Mouse (Mus musculus) spleen, adult 2 months (tissue): ENCODE data around the gene Cuedc2. TPM values are rescaled to one million over a fixed set of nuclear protein-coding genes. Genes with fewer than 3 reads are reported as not detected.

Experiments
- DNase-seq, 2 experiments: peaks; one replicate each; pipeline versions ENCODE4 v3.0.0 to v3.0.0-alpha.2; 2012 to 2021; ENCODE audit warnings: low spot score in 2 of 2, low read depth in 1 of 2
- H3K27ac ChIP-seq: fragments of 200-500 bp; 2 replicates; pipeline ENCODE4 v1.5.1; 2012; ENCODE audit warnings: low read length, inconsistent platforms; ENCODE audit not compliant: insufficient read depth
- H3K27me3 ChIP-seq: fragments of 200-500 bp; 2 replicates; pipeline ENCODE4 v1.6.1; 2012; ENCODE audit warnings: mild to moderate bottlenecking, moderate library complexity, low read length, inconsistent platforms; ENCODE audit not compliant: control insufficient read depth, insufficient read depth
- H3K36me3 ChIP-seq: fragments of 200-500 bp; 2 replicates; pipeline ENCODE4 v1.6.1; 2012; ENCODE audit warnings: mild to moderate bottlenecking, low read length, inconsistent platforms; ENCODE audit not compliant: control insufficient read depth, insufficient read depth
- H3K4me1 ChIP-seq: fragments of 200-500 bp; 2 replicates; pipeline ENCODE4 v1.6.1; 2011; ENCODE audit warnings: inconsistent platforms; ENCODE audit not compliant: control insufficient read depth, insufficient read depth, insufficient read length
- H3K4me3 ChIP-seq: fragments of 200-500 bp; 2 replicates; pipeline ENCODE4 v1.5.1; 2011; ENCODE audit warnings: mild to moderate bottlenecking, inconsistent platforms; ENCODE audit not compliant: insufficient read depth, insufficient read length; ENCODE audit errors: extremely low read depth
- CTCF ChIP-seq: fragments of 200-500 bp; IDR thresholded peaks from 2 replicates; pipeline ENCODE4 v1.5.1; 2011; ENCODE audit warnings: mild to moderate bottlenecking, inconsistent platforms; ENCODE audit not compliant: insufficient read depth, insufficient read length, insufficient replicate concordance; ENCODE audit errors: extremely low read depth
- POLR2A ChIP-seq: fragments of 200-500 bp; IDR thresholded peaks from 2 replicates; pipeline ENCODE4 v1.6.1; 2011; ENCODE audit warnings: low read depth, low read length, inconsistent platforms
- WGBS: fragments of 180-500 bp; shearing (Covaris S2); methylation state at CpG from one replicate; pipeline ENCODE4 v1.1.7; 2018; 5-methylcytosine and 5-hydroxymethylcytosine counted together
- polyA plus RNA-seq: library from polyadenylated mRNA; depleted of rRNA; stranded (reverse); fragments of >200 nt; gene quantifications from 2 replicates; pipeline ENCODE4 v1.2.3, GENCODE M21; 2012; rRNA removed

Gene Cuedc2
- polyA plus RNA-seq: 45.3 and 55.0 TPM in 2 replicates

- TF ChIP-seq POLR2A: no peak
- TF ChIP-seq CTCF: no peak
- under 1% methylated on average over 31 of the region's 31 CpGs for WGBS
- no peaks in the 10 kb centered on the region for H3K36me3 ChIP-seq
These were observed at the start of gene Cuedc2 for GRCm38 (mm10) chr19:46338331-46338936. Gene Cuedc2 (minus strand): TSS chr19:46338702.

GRCm38 (mm10) chr19:46382275-46382674 is 43.8 kb upstream of the Cuedc2 start:
- H3K27ac ChIP-seq: no peak overlapping the region
- H3K27me3 ChIP-seq: no peaks in the 10 kb centered on the region
- WGBS: 95% methylated on average over 9 of the region's 9 CpGs
- H3K4me1 ChIP-seq: no peaks in the 10 kb centered on the region
- H3K36me3 ChIP-seq: peaks cover 67% of the 10 kb centered on the region
- no peak overlapping the region for H3K4me3 ChIP-seq
- no peak for DNase-seq
- TF ChIP-seq CTCF (no peak), POLR2A (no peak)

More at GRCm38 (mm10) chr19:46338331-46338936, at the start of gene Cuedc2:
- peaks cover 6% of the 10 kb centered on the region; the same call in 1 of the 2 replicates for H3K4me1 ChIP-seq
- H3K4me3 ChIP-seq: peak within 1 kb of the TSS; percentile 69
- DNase-seq: peak; percentile 91 to 92
- no peaks in the 10 kb centered on the region for H3K27me3 ChIP-seq
- H3K27ac ChIP-seq: peak within 1 kb of the TSS; percentile 82

GRCm38 (mm10) chr19:46375891-46376290 is 37.4 kb upstream of the Cuedc2 start:
- H3K4me1 ChIP-seq: no peaks in the 10 kb centered on the region
- WGBS: 83% methylated on average over 4 of the region's 4 CpGs
- TF ChIP-seq CTCF: no peak
- no peak for TF ChIP-seq POLR2A
- no peaks in the 10 kb centered on the region for H3K27me3 ChIP-seq
- no peak overlapping the region for H3K4me3 ChIP-seq
- H3K27ac ChIP-seq: no peak overlapping the region
- no peak for DNase-seq
- peaks cover 27% of the 10 kb centered on the region for H3K36me3 ChIP-seq

- no peak overlapping the region for H3K4me3 ChIP-seq
- TF ChIP-seq CTCF: no peak
- TF ChIP-seq POLR2A: no peak
- no peak overlapping the region for H3K27ac ChIP-seq
- no peaks in the 10 kb centered on the region for H3K4me1 ChIP-seq
- H3K36me3 ChIP-seq: peaks cover 25% of the 10 kb centered on the region
- 78% methylated on average over 5 of the region's 5 CpGs for WGBS
- H3K27me3 ChIP-seq: no peaks in the 10 kb centered on the region
- no peak for DNase-seq
These were observed 37.0 kb upstream of the Cuedc2 start for GRCm38 (mm10) chr19:46375489-46375888.

- no peak overlapping the region for H3K4me3 ChIP-seq
- TF ChIP-seq CTCF (no peak), POLR2A (no peak)
- no peak for DNase-seq
- H3K27me3 ChIP-seq: no peaks in the 10 kb centered on the region
- WGBS: 89% methylated on average over 21 of the region's 21 CpGs
- peaks cover 19% of the 10 kb centered on the region for H3K36me3 ChIP-seq
- no peak overlapping the region for H3K27ac ChIP-seq
- H3K4me1 ChIP-seq: no peaks in the 10 kb centered on the region
These were observed 36.1 kb upstream of the Cuedc2 start for GRCm38 (mm10) chr19:46374477-46375088.

GRCm38 (mm10) chr19:46369204-46369603 is 30.7 kb upstream of the Cuedc2 start:
- peak in 1 of 2 experiments; percentile 29 for DNase-seq
- TF ChIP-seq POLR2A (no peak), CTCF (peak; percentile 51; the same call in 1 of the 2 replicates)
- no peaks in the 10 kb centered on the region for H3K36me3 ChIP-seq
- H3K27me3 ChIP-seq: no peaks in the 10 kb centered on the region
- H3K4me3 ChIP-seq: no peak overlapping the region
- H3K27ac ChIP-seq: no peak overlapping the region
- WGBS: 49% methylated on average over 4 of the region's 4 CpGs
- H3K4me1 ChIP-seq: no peaks in the 10 kb centered on the region
